Mouse (Mus musculus) megakaryocyte, embryonic 14.5 days (primary cell): ENCODE measurements around the gene Taf11.

ENCODE experiments used
- FLI1 ChIP-seq: IDR thresholded peaks from 2 replicates; pipeline ENCODE4 v1.6.1; 2012; ENCODE audit warnings: low read length, inconsistent platforms, mixed read lengths
- GATA1 ChIP-seq: IDR thresholded peaks from 3 replicates; pipeline ENCODE4 v1.6.1; 2012; ENCODE audit warnings: mixed read lengths, low read length, inconsistent platforms, borderline replicate concordance

- TF ChIP-seq GATA1: no peak
- no peak for TF ChIP-seq FLI1
Observed at GRCm38 (mm10) chr17:27953136-27953535, 43.5 kb upstream of the Taf11 start.
